Mouse (Mus musculus): ENCODE measurements around the gene Adcyap1r1. TPM values are rescaled to one million over a fixed set of nuclear protein-coding genes. Genes with fewer than 3 reads are reported as not detected.
A peak's percentile ranks its signal among the peaks of the same experiment; 100 is the strongest.

Adcyap1r1 gene
- total RNA-seq, 2 experiments from 2014 or later: 5.1 to 5.4 TPM

DNA sequence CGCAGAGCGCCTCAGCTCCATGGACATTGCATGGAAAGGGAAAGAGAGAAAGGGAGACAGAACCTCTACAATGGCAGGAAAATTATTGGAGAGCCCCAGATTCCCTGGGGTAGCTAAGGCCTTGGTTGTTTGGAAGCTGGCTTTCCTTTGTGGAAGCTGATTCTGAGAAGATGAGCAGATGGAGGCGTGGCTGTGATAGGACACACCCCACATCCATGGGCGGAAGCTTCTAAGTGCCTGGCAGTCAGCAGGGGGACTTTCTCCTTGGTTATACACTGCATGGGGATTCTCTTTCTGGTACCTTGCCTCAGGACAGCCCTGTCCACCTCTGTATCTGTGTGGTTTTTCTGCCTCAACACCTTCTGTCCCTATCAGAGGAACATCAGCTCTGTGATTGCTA is 33.4 kb downstream of the Adcyap1r1 start:
- intact Hi-C loops (cut with DNase I): loop anchor here (10.0 kb wide), 1 partner anchor 1430 kb away; no protein-coding TSS in a partner anchor
- DNase-seq (ENCODE audit: low spot score): no peak

DNA sequence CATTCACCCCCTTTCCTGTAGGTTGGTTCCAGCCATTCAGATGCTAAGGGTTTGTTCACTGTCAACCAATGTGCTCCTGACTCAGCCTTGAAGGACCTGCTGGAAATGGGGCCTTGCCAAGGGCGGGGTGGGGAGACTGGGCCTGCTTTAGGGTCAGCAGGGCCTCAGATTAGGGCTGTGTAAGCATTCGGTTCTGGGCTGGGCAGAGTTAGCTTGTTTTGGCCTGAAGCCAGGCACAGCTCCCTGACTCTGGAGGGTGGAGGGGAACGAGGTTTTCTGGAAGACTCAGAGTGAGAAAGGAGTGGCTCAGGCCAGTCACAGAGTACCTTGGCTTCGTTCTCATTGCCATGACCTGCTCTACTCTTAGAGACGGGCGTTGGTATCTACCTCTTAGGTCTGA is 35.9 kb downstream of the Adcyap1r1 start:
- peak; percentile 51 for DNase-seq (ENCODE audit: low spot score)
- intact Hi-C loops (cut with DNase I): loop anchor here (10.0 kb wide), 1 partner anchor 1427 kb away; no protein-coding TSS in a partner anchor

DNA sequence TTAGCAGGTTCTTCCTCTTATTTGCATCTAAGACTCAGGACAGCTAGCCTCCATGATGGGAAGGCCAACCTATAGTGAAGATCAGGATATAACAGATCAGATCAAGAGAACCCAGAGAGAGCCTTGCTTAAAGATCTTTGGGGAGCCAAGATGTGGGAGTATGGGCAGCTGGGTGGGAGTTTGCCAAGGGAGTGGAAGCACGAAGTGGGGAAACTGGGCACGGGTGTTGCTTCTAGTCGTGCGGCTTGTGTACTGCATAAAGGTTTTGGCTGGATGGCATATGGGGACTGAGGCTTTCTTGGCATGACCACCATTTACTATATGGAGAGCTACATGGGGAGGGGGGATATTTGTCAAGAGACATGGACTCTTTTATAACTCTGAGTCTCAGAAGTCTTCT is 44.4 kb downstream of the Adcyap1r1 start:
- no peak for DNase-seq (ENCODE audit: low spot score)
- intact Hi-C loops (cut with DNase I): no loop called here

DNA sequence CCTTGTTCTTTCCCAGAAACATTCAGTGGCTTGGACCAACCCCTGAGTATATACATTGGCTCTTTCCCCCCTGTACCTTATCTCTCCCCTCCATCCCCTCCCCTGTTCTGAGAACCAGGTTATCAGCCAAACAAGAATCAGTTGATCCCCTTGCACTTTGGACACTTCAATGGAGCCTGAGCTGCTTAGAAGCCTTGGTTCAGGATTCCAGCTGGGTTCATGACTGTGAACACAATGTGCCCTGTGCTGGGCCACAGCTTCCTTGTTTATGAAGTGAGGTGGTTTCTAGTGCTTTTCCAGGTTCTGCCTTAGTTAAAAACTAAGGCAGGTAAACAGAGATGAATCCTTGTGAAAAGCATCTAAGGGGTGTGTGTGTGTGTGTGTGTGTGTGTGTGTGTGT is 47.0 kb downstream of the Adcyap1r1 start:
- intact Hi-C loops (cut with DNase I): no loop called here
- no peak for DNase-seq (ENCODE audit: low spot score)

DNA sequence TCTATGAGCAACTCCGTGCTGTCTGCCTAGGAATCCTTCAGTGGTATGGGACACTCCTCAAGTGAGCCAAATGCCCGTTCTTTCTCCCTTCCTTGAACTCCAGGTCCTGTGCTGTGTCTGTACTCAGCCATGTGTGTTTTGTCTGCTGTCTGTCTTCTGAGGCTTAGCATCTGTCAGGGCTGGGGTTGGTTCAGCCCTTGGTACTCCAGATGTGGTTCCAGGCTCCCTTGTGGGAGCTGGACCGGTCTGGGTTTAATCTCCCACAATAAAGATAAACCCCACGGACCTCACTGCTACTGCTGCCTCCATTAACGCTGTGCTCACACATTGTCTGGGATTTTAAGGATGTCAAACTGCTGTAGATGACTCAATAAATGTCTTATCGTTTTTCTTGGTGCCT is 49.3 kb downstream of the Adcyap1r1 start:
- intact Hi-C loops (cut with DNase I): no loop called here

DNA sequence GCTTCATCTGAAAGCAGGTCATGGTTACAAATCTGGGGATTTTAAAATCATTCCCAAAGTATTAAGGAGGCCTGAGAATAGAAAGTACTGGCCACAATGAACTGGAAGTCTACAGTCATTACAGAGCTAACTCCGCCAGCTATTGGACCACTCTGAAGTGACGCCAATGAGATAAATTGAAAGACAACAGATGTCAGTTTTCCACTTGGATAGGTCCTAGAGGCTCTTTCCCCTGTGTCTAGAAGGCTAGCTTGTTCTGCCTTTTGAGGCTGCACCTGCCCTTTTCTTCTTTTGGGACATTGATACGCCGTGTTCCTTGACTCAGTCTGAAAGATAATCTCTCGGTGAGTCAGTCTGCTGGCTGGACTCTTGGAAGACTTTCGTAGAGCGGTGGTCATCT is 50.5 kb downstream of the Adcyap1r1 start:
- intact Hi-C loops (cut with DNase I): no loop called here
- no peak for DNase-seq (ENCODE audit: low spot score)

More for the DNA sequence above, 49.3 kb downstream of the Adcyap1r1 start:
- no peak for DNase-seq (ENCODE audit: low spot score)

DNA sequence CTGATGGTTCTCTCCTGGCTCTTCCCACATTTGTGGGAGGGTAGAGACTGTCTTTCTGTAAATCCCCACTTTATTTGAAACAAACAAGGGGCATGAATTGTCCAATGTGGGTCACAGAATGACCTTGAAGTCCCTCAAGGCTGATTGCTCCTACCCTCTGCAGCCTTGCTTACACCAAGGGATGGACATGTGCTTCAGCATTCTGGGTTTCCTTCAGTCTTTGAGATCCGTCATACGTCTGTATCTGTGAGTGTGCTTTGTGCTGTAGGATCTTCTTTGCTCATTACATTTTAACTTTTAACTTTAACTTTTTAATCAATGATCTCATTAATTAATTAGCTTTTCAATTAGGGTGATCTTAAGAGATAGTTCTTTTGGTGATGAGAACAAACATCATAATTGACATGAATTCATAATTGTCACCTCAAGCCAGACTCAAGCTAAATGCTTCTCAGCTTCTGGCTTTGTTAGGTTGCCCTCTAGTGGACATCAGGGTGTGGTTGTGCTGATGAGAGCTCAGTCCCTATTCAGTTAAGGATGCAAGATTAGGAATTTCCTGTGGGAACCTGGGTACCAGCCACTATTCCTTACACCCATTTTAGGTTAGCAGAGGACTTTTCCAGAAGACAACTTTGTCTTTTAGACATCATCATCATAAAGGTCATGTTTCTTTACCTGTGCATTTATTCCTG is 53.2 kb downstream of the Adcyap1r1 start:
- DNase-seq (ENCODE audit: low spot score): no peak
- intact Hi-C loops (cut with DNase I): loop anchor here (1.0 kb wide), 1 partner anchor 47 kb away; no protein-coding TSS in a partner anchor

DNA sequence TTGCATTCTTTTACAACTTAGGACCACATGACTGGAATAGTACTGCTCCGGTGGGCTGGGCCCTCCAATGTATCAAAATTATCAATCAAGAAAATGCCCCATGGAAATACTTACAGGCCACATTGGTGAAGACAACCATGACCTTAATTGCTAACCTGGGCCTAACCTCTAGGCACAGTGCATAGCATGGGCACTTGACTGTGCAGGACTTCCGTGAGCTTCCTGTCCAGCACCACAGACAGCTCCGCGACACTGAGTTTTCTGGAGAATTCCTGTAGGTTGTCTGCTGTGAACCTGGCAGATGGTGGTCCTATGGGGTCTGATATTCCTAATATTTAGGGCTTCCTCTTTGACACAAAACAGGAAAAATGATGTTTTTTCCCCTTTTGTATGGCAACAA is 54.7 kb downstream of the Adcyap1r1 start:
- intact Hi-C loops (cut with DNase I): no loop called here
- DNase-seq (ENCODE audit: low spot score): no peak

DNA sequence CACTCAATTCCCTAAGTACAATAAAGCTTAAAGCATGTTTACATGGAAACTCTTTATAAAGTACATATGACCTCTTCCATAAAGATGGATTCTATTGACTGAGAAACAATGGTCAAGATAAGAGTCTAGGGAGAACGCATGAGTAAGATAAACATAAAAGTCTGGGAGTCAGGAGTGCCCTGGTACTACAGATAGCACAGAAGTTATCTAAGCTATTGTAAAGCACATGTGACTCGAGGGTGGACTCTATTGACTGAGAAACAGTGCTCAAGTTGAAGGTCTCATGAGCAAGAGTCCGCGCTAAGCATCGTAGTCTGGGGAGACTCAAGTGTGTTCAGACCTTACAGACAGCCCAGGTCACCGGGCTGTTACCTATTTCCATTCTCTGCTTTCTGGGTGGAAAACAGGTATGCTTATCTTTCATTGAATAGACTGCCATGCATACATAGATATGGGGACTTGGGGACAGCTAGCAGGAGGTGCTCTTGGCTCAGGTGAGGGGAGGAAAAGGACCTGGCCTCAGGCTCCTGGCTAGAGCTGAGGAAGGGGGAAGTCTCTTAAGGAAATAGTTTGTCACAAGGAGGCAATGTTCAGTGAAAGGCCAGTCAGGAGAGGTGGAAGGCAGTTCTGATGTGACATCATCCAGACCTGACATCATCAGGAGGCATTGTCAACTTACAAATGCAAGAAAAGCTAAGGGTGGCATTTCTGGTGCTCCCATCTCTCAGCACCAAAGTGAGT is 57.5 kb downstream of the Adcyap1r1 start:
- intact Hi-C loops (cut with DNase I): no loop called here
- DNase-seq (ENCODE audit: low spot score): no peak

DNA sequence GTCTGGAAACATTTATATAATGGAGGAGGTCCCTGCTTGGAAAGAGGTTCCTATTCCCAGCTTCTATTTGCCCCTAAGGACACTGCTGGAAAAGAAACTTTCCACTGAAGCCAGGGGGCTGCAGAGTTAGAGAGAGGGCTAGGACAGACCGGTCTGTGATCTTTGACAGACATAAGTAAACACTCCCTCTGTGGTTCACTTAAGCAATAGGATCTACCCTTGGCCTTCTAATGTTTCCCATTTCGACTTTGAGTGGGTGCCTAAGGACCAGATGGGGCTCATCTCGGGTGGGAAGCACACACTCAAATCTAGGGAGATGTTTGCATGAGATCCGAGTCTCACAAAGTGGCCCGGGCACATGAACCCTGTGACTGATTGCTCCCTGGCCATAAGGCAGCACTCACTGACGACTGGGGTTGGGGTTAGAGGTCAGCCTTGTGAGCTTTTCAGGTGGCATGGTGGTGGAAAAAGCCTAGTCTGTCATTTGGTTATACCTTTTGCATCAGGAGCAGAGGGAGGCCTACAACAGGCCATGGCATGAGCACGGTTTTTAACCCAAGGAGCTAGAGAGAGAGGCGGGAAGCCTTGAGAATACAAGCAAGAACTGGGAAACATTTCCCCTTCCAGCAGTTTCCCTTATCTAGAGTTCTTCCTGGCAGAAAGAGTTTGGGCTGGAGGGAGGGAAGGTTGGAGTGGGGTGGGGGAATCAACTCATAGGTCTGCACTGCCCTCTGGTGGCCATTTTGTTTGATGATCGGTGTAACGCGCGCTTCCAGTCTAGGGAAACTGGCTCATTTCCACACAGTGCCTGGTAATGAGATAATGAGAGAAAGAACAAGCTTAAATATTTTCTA is 59.7 kb downstream of the Adcyap1r1 start:
- intact Hi-C loops (cut with DNase I): loop anchor here (1.0 to 5.0 kb wide), 2 partner anchors 119 to 279 kb away; no protein-coding TSS in a partner anchor

DNA sequence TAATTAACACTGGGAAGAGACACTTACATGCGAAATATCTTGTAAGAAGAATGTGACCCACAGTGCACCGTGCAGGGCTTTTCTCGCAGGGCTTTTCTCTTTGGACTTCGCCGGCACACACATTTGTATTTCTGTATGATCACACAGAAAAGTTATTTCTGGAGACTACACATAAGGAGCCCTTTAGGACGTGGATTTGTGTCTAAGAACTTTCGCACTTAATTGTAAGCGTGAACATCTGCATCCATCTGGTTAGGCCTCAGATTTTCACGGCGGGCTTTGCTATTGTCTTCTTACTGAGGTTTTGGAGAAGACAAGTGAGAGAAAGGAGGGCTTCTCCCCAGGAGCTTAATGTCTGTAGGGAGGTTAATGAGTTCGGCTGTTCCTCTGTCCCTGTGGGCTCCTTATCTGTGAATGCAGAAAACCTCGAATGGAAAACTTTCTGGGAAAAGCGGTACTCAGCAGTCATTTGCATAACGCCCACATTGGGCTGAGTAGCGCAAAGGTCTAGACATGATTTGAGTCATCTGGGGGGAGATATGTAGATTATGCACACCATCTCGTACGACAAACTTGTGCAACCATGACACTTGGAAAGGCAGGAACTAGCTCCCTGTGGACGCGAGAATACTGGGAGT is 60.4 kb downstream of the Adcyap1r1 start:
- no peak for DNase-seq (ENCODE audit: low spot score)
- intact Hi-C loops (cut with DNase I): loop anchor here (5.0 kb wide), 1 partner anchor 280 kb away; no protein-coding TSS in a partner anchor

More for the DNA sequence above, 59.7 kb downstream of the Adcyap1r1 start:
- peak; percentile 47 for DNase-seq (ENCODE audit: low spot score)

DNA sequence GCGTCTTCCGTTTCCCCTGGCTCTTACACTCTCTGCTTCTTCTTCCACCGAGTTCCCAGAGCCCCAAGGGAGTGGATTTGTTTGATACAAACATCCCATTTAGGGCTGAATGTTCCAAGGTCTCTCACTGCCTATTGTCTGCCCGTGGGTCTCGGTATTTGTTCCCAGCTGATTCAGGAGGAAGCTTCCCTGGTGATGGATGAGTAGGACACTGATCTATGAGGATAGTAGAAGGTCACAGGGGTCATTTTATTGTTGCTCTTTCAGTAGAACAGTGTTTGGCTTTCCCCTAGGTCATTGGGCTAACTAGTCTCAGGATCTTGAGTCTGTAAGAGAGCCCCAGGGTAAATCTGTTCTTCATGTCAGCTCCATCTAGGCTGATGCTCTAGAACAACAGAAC is 61.7 kb downstream of the Adcyap1r1 start:
- intact Hi-C loops (cut with DNase I): loop anchor here (5.0 kb wide), 1 partner anchor 281 kb away; no protein-coding TSS in a partner anchor
- DNase-seq (ENCODE audit: low spot score): no peak

DNA sequence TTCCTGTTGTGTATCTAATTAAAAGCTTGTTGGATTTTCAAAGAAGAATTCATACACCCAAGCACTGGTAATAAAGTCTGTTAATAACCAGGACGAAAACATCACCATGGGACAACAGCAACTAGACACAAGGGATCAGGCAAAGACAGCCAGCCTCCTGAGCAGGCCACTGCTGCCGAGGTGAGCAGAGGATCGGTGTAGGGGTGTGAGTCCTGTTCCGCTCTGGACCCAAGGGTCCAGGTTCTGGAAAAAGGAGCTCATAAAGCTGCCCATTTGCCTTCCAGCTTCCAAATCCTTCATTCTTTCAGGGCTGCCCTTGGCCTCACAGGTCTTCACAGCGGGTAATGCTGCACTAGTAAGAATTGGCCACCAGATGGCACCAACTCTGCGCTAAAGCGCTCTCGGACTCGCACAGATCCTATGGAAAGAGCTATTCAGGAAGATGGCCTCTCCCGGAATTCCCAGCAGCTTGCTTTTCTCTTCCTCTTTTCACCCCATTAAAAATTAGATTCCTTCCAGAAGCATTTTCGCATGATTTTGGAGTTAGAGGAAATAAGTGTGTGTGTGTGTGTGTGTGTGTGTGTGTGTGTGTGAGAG is 67.9 kb downstream of the Adcyap1r1 start:
- DNase-seq (ENCODE audit: low spot score): peak; percentile 44
- intact Hi-C loops (cut with DNase I): loop anchor here (1.0 to 10.0 kb wide), 4 partner anchors 158 to 535 kb away; no protein-coding TSS in a partner anchor

DNA sequence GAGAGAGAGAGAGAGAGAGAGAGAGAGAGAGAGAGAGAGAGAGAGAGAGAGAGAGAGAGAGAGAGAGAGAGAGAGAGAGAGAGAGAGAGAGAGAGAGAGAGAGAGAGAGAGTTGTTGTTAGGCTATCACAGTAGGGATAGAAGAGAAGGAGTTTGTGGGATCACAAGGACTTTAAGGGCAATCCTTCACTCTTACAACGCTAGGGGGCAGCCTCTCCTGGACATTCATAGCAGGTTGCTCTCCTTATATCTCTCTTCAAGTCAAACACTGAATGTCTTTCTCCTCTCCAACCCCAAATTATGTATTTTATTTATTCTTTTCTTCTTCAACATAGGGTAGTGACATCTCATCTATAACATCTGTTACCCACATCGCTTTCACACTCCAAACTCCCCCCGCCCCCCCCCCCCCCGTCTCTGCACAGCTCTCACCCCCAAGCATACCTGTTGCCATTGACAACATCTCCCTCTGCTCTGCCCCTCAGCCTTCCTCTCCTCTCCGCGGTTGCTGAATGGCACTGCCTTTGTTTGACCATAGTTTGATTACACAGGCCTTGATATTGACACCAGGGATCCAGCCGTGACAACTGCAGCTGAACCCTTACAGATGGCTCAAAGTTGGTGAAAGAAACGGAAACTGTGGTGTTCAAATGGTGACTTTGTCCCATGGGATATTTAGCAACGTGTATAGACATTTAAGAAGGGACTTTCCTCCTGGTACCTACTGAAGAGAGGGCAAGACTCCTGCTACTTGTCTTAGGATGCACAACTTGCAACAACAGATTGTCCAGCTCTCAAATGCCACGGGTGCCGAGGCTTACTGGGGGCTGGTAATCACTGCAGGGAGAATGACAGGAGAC is 68.7 kb downstream of the Adcyap1r1 start:
- intact Hi-C loops (cut with DNase I): loop anchor here (2.0 to 10.0 kb wide), 2 partner anchors 292 to 534 kb away; no protein-coding TSS in a partner anchor
- DNase-seq (ENCODE audit: low spot score): no peak

DNA sequence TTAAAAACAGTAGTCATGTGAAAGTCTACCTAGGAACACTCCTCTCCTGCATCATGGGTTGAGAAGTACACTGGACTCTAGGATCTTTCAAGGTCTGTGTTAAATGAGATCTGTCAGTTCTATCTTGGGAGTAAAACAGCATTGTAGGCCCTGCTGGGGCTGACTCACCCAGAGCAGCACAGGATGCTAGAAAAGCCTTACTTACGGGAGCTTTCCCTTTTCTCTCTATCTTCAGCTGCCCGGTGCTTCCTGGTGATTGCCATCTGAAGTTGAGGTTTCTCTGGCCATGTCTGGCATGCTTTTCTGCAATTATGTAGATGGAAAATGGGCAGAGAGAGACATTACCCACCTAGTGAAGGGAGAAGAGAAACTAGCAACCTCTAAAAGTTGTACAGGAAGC is 84.7 kb downstream of the Adcyap1r1 start:
- intact Hi-C loops (cut with DNase I): no loop called here
- DNase-seq (ENCODE audit: low spot score): no peak

DNA sequence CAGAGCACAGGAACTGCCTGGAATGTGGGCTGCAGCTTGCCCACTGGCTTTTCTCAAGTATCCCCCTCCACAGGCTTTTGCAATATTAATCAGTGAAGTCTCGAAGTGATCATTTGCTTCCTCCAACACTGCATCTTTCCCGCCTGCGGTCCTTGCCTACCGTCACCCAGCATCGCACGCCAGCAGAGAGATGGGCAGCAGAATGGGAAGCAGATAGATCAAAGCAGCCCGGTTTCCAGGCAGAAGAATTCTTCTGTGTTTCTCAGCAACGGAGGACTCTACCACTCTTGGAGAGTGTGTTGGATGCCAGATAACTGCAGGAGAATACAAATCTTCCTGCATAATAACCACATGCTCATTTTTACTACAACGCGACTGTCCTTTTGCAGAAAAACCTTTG is 87.4 kb downstream of the Adcyap1r1 start:
- intact Hi-C loops (cut with DNase I): no loop called here

DNA sequence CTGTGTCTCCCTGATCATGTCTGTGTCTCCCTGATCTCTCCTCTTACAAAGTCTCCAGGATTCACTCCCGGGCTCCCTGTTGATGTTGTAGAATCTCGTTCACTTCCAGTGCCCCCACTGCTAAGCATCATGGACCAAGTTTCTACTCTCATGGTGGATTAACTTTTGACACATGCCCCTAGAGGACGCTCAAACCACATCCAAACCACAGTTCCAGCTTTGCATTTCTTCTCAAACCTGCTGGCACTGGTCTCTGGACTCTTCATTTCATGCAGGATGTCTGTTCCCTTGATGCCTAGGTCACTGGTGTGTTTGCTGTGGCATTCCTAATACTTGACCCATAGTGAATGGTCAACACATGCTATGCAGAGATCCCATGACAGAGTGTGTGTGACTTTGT is 90.6 kb downstream of the Adcyap1r1 start:
- intact Hi-C loops (cut with DNase I): no loop called here

More for the DNA sequence above, 87.4 kb downstream of the Adcyap1r1 start:
- DNase-seq (ENCODE audit: low spot score): no peak

DNA sequence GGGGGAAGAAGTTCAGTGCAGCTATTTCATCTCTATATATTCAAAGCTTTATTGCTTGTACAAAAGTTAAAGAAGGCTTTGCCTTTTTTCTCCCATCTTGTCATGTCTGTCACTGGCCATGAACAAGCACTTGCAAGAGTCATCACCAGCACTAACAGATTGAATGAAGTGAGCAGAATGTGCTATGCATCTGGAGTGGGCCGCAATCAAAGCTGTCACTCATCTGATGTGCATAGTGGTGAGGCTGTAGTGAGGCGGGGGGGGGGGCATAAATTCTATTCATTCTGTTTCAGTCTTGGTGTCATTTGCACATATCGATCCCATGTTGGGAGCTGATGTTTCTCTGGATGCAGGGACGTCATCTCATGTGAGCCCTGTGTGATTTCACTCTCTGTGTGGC is 91.6 kb downstream of the Adcyap1r1 start:
- no peak for DNase-seq (ENCODE audit: low spot score)
- intact Hi-C loops (cut with DNase I): no loop called here

More for the DNA sequence above, 90.6 kb downstream of the Adcyap1r1 start:
- DNase-seq (ENCODE audit: low spot score): no peak

Measured in heart, postnatal 25 days (tissue).